Mouse (Mus musculus) monocyte, adult 59 days (primary cell): ENCODE results near the gene Hdac8. TPM values are rescaled to one million over a fixed set of nuclear protein-coding genes. Genes with fewer than 3 reads are reported as not detected.

Experiments used
- total RNA-seq, 2 experiments: library from RNA; stranded (reverse); gene quantifications; one replicate each; pipeline ENCODE4 v1.2.4; 2023

The Hdac8 gene
- 10 to 100 TPM in 1 of 2 experiments, 1 to 10 TPM in 1; 8.9 to 11.6 TPM for total RNA-seq

DNA sequence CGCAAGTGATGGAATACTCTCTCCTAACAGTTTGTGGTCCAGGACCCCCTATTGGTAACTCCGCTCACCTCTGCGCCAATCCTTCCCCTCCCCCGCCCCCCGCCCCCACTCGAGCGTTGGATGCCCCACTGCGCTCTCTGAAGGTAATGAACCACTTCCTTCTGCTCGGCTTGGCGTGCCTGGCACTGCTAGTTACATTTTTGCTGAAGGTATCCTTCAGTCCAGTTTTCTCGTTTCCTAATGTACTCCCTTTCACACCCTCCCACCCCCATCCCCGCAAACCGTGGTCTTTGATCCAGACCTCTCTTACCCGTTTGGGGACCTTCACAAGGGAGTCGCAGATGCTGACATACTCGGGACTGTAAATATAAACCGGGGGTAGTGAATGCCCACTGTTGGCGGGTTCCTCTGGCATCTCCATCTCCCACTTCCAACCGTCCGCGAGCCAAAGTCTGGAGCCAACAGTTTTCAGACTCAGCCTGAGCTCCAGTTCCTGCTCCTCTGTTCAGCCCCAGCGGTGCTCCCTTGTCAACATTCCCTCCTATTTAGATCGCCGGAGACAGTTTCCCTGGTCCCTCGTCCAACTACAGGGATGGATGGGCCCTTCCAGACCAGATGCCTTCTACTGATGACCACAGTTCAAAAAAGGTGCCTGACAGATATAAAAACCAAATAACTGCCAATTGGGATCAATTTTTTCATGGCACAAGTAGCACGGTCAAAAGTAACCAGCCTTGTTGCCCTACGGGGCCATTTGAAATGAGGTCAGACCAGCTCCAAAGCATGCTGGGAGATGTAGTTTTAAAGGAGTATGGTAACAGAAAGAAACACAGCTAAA, at the start of gene Hdac8:
TSS of gene Hdac8 (minus strand) at position 716 of the 838 bp plus-strand sequence.

DNA sequence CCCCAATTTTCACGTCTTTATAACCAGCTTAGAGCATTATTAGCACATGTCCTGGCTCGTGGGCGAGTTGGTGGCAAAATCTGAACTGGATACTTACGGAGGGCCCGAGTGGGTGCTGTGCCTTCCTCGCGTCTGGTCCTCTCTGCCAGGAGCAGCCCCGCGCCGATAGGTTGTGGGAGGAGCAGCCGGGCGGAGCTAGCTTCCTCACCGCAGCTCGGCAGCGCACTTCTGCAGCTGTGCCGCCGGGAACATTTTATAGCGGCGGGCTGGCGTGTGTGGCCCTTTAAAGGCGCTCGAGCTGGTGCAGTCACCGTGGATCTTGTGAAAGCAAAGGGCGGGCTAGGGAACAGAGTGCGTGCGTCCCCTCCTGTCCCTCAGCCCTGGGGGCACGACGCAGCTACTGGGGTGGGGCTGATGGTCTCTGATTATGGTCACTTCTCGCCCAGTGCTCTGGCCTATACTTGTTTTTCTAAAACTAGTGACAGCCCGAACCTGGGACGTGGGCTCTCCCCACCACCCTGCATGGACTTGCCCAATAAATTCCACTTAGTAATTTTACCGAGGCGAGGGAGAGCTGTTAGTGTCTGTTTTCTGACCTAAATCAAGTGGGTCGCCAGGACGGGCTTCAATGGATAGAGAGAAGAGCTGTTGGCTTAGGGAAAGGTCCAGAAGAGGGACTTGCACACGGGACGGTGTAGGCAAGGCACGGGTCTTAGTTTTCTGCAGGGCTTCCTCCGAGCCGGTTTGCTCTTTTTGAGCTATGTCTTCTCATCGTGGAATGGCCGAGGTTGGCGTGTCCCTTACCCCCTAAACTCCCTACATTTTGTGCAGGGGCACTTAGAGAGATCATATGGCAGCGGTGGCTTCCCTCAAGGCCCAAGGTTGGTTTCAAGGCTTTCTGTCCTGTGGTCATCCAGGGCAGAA, 253.0 kb downstream of the Hdac8 start, which contains the start of gene Cited1:
TSS of gene Cited1 (minus strand) at position 245 of the 924 bp plus-strand sequence.

Other genes starting within 250 kb of the Hdac8 start
- 1 to 10 TPM; 7.1 to 8.9 TPM for gene Phka1, start 138.9 kb upstream of the Hdac8 start, total RNA-seq
- gene Gm3880, start 181.6 kb upstream of the Hdac8 start, total RNA-seq, result not detected
- not detected for gene Gm9112, start 202.3 kb upstream of the Hdac8 start, total RNA-seq
- not detected for gene Dmrtc1b, start 202.5 kb upstream of the Hdac8 start, total RNA-seq